Mouse (Mus musculus) midbrain, embryonic 14.5 days (tissue): ENCODE measurements around the gene Uvrag. TPM values are rescaled to one million over a fixed set of nuclear protein-coding genes. Genes with fewer than 3 reads are reported as not detected.

Source experiments
- ATAC-seq: fragments of 200-750 bp; cut with Nextera tagmentation; 2 replicates; pipeline ENCODE4 v1.8.0; 2017; ENCODE audit warnings: moderate number of reproducible peaks, moderate library complexity; ENCODE audit not compliant: low FRiP score, low TSS enrichment
- DNase-seq: peaks from one replicate; pipeline ENCODE4 v3.0.0-alpha.2; 2015
- H3K27ac ChIP-seq: fragments of 300-500 bp; sonication (generic); replicated peaks from 2 replicates; pipeline ENCODE4 v1.5.1; 2014; ENCODE audit warnings: mild to moderate bottlenecking, low read depth, low read length, moderate library complexity
- H3K27me3 ChIP-seq: fragments of 300-500 bp; sonication (generic); 2 replicates; pipeline ENCODE4 v1.6.1; 2014; ENCODE audit warnings: low read length, control low read depth, mixed read lengths; ENCODE audit not compliant: control insufficient read depth, insufficient read depth
- H3K36me3 ChIP-seq: fragments of 300-500 bp; sonication (generic); 2 replicates; pipeline ENCODE4 v1.6.1; 2014; ENCODE audit warnings: low read length, control low read depth; ENCODE audit not compliant: control insufficient read depth, insufficient read depth
- H3K4me1 ChIP-seq: fragments of 300-500 bp; sonication (generic); 2 replicates; pipeline ENCODE4 v1.6.1; 2014; ENCODE audit warnings: mild to moderate bottlenecking, antibody characterized with exemption, low read length, control low read depth; ENCODE audit not compliant: control insufficient read depth, insufficient read depth
- H3K4me2 ChIP-seq: fragments of 300-500 bp; sonication (generic); 2 replicates; pipeline ENCODE4 v1.6.1; 2014; ENCODE audit warnings: mild to moderate bottlenecking, low read length, moderate library complexity
- H3K4me3 ChIP-seq: fragments of 300-500 bp; sonication (generic); replicated peaks from 2 replicates; pipeline ENCODE4 v1.5.1; 2014; ENCODE audit warnings: low read depth, low read length
- H3K9ac ChIP-seq: fragments of 300-500 bp; sonication (generic); replicated peaks from 2 replicates; pipeline ENCODE4 v1.6.1; 2014; ENCODE audit warnings: mild to moderate bottlenecking, low read length, moderate library complexity
- H3K9me3 ChIP-seq: fragments of 300-500 bp; sonication (generic); 2 replicates; pipeline ENCODE4 v1.6.1; 2016; ENCODE audit warnings: low read length, control low read depth, mixed read lengths; ENCODE audit not compliant: control insufficient read depth
- WGBS: fragments of 180-500 bp; shearing (Covaris S2); extraction: QIAGEN DNeasy Blood & Tissue Kit; methylation state at CpG from one replicate; pipeline ENCODE4 v1.1.7; 2014; 5-methylcytosine and 5-hydroxymethylcytosine counted together
- polyA plus RNA-seq: library from polyadenylated mRNA; unstranded; fragments of >200 nt; fragmentation: Nextera tagmentation; extraction: Ambion mirVana; gene quantifications from 2 replicates; pipeline ENCODE4 v1.2.1, GENCODE M21; 2014

Uvrag gene
- polyA plus RNA-seq, 1 experiment from 2014 or later = 21.0 TPM

DNA sequence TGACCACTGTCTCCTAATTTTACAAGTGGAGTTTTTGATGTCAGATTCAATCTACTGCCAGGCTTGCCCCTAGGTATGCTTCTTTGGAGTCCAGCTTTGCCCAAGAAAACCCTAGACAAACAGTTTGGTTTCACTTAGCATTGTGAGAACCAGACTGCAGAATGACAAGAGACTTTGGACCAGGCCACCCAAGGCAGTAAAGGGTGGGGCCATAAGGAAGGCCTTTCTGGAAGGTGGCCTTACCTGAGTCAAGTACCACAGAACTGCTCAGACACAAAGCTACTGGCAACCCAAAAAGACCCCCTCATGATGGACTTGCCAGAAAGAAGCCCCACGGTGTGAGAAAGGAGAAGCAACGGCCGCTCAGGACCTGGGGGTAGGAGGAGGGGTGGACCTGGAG is 297.9 kb downstream of the Uvrag start:
- Histone ChIP-seq H3K4me2 (no peak overlapping the region), H3K27me3 (peaks cover 31% of the 10 kb centered on the region), H3K36me3 (no peaks in the 10 kb centered on the region), H3K4me3 (no peak overlapping the region), H3K9ac (no peak overlapping the region), H3K9me3 (no peaks in the 10 kb centered on the region), H3K4me1 (peaks cover 16% of the 10 kb centered on the region), H3K27ac (no peak overlapping the region)
- no peak for DNase-seq
- 89% methylated on average over 3 of the region's 3 CpGs for WGBS
- ATAC-seq = no peak

DNA sequence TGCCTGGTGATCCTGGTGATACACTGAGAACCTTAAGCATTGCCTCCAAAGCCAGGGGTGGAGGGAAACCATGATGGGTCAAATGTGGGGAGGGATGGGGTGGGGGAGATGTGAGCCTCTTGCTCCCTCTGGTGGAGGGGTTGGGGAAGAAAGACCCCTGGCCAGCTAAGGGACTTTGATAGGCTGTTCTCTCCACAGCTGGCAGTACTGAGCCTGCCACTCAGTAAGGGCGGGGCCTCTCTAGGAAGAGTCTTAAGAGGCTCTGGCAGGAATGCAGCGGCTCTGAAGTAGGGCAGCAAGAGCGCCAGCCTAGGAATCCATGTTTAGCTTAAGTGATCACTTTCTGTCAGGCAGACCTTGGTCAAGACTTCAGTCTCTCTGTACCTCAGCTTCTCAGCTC is 299.1 kb downstream of the Uvrag start:
- no peaks in the 10 kb centered on the region for H3K36me3 ChIP-seq
- H3K4me3 ChIP-seq = no peak overlapping the region
- no peak overlapping the region for H3K27ac ChIP-seq
- no peak for ATAC-seq
- peaks cover 16% of the 10 kb centered on the region for H3K4me1 ChIP-seq
- DNase-seq = no peak
- H3K27me3 ChIP-seq = peaks cover 43% of the 10 kb centered on the region
- WGBS = 30% methylated on average over 3 of the region's 3 CpGs
- H3K4me2 ChIP-seq = no peak overlapping the region
- no peaks in the 10 kb centered on the region for H3K9me3 ChIP-seq
- no peak overlapping the region for H3K9ac ChIP-seq

DNA sequence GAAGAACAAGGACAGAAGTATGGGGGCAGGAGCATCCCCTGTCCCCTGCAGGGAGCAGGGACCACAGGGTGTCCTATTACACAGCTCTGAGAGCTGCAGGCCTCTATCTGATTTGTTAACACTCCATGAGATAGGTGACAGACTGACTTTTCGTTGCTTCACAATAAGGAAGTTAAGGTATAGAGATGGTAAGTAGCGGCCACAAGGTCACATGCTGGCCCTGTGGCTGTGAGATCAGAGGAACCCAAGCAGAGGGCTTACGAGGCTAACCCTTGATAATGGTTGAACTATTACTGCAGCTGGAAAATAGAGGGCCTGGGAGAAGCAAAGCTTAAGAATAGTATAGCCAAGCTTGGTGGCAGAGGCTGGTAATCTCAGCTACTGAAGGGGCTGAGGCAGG is 300.2 kb downstream of the Uvrag start:
- WGBS = 38% methylated on average over 3 of the region's 3 CpGs
- Histone ChIP-seq H3K9ac (no peak overlapping the region), H3K4me3 (no peak overlapping the region), H3K36me3 (no peaks in the 10 kb centered on the region), H3K27me3 (peaks cover 54% of the 10 kb centered on the region), H3K4me1 (peaks cover 21% of the 10 kb centered on the region), H3K4me2 (no peak overlapping the region), H3K9me3 (no peaks in the 10 kb centered on the region), H3K27ac (no peak overlapping the region)
- DNase-seq (no peak), ATAC-seq (no peak)

- H3K9ac ChIP-seq = peak overlapping the region; percentile 50; the same call in 1 of the 2 replicates
- 3% methylated on average over 12 of the region's 12 CpGs for WGBS
- H3K4me3 ChIP-seq = peak overlapping the region; percentile 44
- no peak overlapping the region for H3K27ac ChIP-seq
- H3K4me1 ChIP-seq = peaks cover 35% of the 10 kb centered on the region
- H3K27me3 ChIP-seq = peaks cover 68% of the 10 kb centered on the region
- peak overlapping the region; percentile 89 for H3K4me2 ChIP-seq
- no peak for DNase-seq
- no peak for ATAC-seq
- no peaks in the 10 kb centered on the region for H3K36me3 ChIP-seq
- H3K9me3 ChIP-seq = no peaks in the 10 kb centered on the region
These were observed 301.6 kb downstream of the Uvrag start for GRCm38 (mm10) chr7:98839312-98839711.

GRCm38 (mm10) chr7:98838729-98839141 is 302.2 kb downstream of the Uvrag start:
- peak; percentile 16; the same call in 1 of the 2 replicates for ATAC-seq
- H3K4me1 ChIP-seq = peaks cover 34% of the 10 kb centered on the region

GRCm38 (mm10) chr7:98837901-98838300 is 303.0 kb downstream of the Uvrag start:
- Histone ChIP-seq H3K27ac (no peak overlapping the region), H3K9me3 (no peaks in the 10 kb centered on the region), H3K36me3 (no peaks in the 10 kb centered on the region), H3K9ac (no peak overlapping the region), H3K4me1 (peaks cover 27% of the 10 kb centered on the region), H3K4me2 (peak overlapping the region; percentile 89), H3K4me3 (peak overlapping the region; percentile 44; the same call in 1 of the 2 replicates), H3K27me3 (peaks cover 79% of the 10 kb centered on the region)
- ATAC-seq (peak; percentile 63; the same call in 1 of the 2 replicates), DNase-seq (peak; percentile 92)
- under 1% methylated on average over 17 of the region's 17 CpGs for WGBS

More at GRCm38 (mm10) chr7:98838729-98839141, 302.2 kb downstream of the Uvrag start:
- under 1% methylated on average over 48 of the region's 48 CpGs for WGBS
- H3K27me3 ChIP-seq = peaks cover 71% of the 10 kb centered on the region
- no peaks in the 10 kb centered on the region for H3K9me3 ChIP-seq
- H3K9ac ChIP-seq = peak overlapping the region; percentile 50; the same call in 1 of the 2 replicates
- H3K4me2 ChIP-seq = peak overlapping the region; percentile 89
- DNase-seq = peak; percentile 82
- no peaks in the 10 kb centered on the region for H3K36me3 ChIP-seq
- H3K4me3 ChIP-seq = peak overlapping the region; percentile 44
- no peak overlapping the region for H3K27ac ChIP-seq

DNA sequence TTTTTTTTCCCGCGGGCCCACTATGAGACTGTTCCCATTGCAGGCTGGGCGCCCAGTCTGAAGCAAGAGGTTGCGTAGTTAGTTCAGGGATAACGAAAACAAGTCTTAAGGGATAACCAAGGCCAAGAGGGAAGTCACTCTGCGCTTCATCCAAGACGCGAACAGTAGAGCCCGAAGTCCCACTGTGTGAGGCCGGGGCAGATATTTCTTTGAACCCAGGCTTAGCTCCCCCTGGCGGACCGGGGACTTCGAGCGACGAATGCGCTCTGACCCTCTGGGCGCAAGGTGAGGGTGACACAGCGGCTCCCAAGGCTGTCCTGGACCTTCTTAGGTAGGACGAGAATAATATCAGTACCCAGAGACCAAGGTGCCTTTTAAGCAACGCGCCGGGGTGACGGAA is 304.3 kb downstream of the Uvrag start:
- H3K9ac ChIP-seq = no peak overlapping the region
- H3K36me3 ChIP-seq = no peaks in the 10 kb centered on the region
- H3K27me3 ChIP-seq = peaks cover 89% of the 10 kb centered on the region
- ATAC-seq (no peak), DNase-seq (peak; percentile 63)
- no peak overlapping the region for H3K27ac ChIP-seq
- WGBS = 1% methylated on average over 23 of the region's 23 CpGs
- H3K4me3 ChIP-seq = no peak overlapping the region
- H3K4me1 ChIP-seq = peaks cover 27% of the 10 kb centered on the region
- H3K9me3 ChIP-seq = no peaks in the 10 kb centered on the region
- peak overlapping the region; percentile 87 for H3K4me2 ChIP-seq

- Histone ChIP-seq H3K4me1 (peaks cover 27% of the 10 kb centered on the region), H3K9me3 (no peaks in the 10 kb centered on the region), H3K9ac (0 out of 2 replicates have a peak overlapping the region, but pooled peaks have one; percentile 6), H3K27ac (no peak overlapping the region), H3K4me2 (peak overlapping the region; percentile 87), H3K27me3 (peaks cover 83% of the 10 kb centered on the region), H3K4me3 (peak overlapping the region; percentile 47), H3K36me3 (no peaks in the 10 kb centered on the region)
- DNase-seq = peak; percentile 40
- WGBS = under 1% methylated on average over 46 of the region's 46 CpGs
- ATAC-seq = no peak
These were observed 305.2 kb downstream of the Uvrag start for GRCm38 (mm10) chr7:98835519-98836441.
